Mouse (Mus musculus): ENCODE results near the gene Nrxn1. TPM values are rescaled to one million over a fixed set of nuclear protein-coding genes. Genes with fewer than 3 reads are reported as not detected.

Nrxn1 gene
- polyA plus RNA-seq, 1 experiment from 2014 or later: 4.2 TPM

GRCm38 (mm10) chr17:90420757-90421156 lies 672.1 kb downstream of the Nrxn1 start:
- DNase-seq (ENCODE audit: low spot score): no peak
- no peak overlapping the region for H3K4me3 ChIP-seq (ENCODE audit: low read depth, low read length)
- no peaks in the 10 kb centered on the region for H3K36me3 ChIP-seq (ENCODE audit: control insufficient read depth, insufficient read depth, low read length)
- no peak for ATAC-seq (replicated peaks; ENCODE audit: low FRiP score, low TSS enrichment, low read depth)
- H3K9ac ChIP-seq (ENCODE audit: low read length): no peak overlapping the region
- no peaks in the 10 kb centered on the region for H3K9me3 ChIP-seq (ENCODE audit: control insufficient read depth, low read length)
- no peaks in the 10 kb centered on the region for H3K27me3 ChIP-seq (replicated peaks; ENCODE audit: control insufficient read depth, insufficient read depth, low read length)
- no peak overlapping the region for H3K4me2 ChIP-seq (ENCODE audit: low read length)
- H3K4me1 ChIP-seq (replicated peaks; ENCODE audit: control insufficient read depth, insufficient read depth, low read length): no peaks in the 10 kb centered on the region
- H3K27ac ChIP-seq (ENCODE audit: low read depth): no peak overlapping the region
- WGBS: 87% methylated on average over 2 of the region's 2 CpGs

- Histone ChIP-seq H3K36me3 (ENCODE audit: control insufficient read depth, insufficient read depth, low read length) (no peaks in the 10 kb centered on the region), H3K27me3 (replicated peaks; ENCODE audit: control insufficient read depth, insufficient read depth, low read length) (no peaks in the 10 kb centered on the region), H3K4me2 (ENCODE audit: low read length) (no peak overlapping the region), H3K4me1 (replicated peaks; ENCODE audit: control insufficient read depth, insufficient read depth, low read length) (no peaks in the 10 kb centered on the region), H3K9ac (ENCODE audit: low read length) (no peak overlapping the region), H3K9me3 (ENCODE audit: control insufficient read depth, low read length) (no peaks in the 10 kb centered on the region), H3K4me3 (ENCODE audit: low read depth, low read length) (no peak overlapping the region), H3K27ac (ENCODE audit: low read depth) (no peak overlapping the region)
- 95% methylated on average over 1 of the region's 1 CpGs for WGBS
- ATAC-seq (replicated peaks; ENCODE audit: low FRiP score, low TSS enrichment, low read depth) (no peak), DNase-seq (ENCODE audit: low spot score) (no peak)
Measured at GRCm38 (mm10) chr17:90419615-90420014, 673.3 kb downstream of the Nrxn1 start.

GRCm38 (mm10) chr17:90396357-90396756 lies 696.5 kb downstream of the Nrxn1 start:
- ATAC-seq (replicated peaks; ENCODE audit: low FRiP score, low TSS enrichment, low read depth): no peak
- Histone ChIP-seq H3K36me3 (ENCODE audit: control insufficient read depth, insufficient read depth, low read length) (no peaks in the 10 kb centered on the region), H3K4me3 (ENCODE audit: low read depth, low read length) (no peak overlapping the region), H3K9me3 (ENCODE audit: control insufficient read depth, low read length) (no peaks in the 10 kb centered on the region), H3K27me3 (replicated peaks; ENCODE audit: control insufficient read depth, insufficient read depth, low read length) (no peaks in the 10 kb centered on the region), H3K4me2 (ENCODE audit: low read length) (no peak overlapping the region), H3K9ac (ENCODE audit: low read length) (no peak overlapping the region), H3K27ac (ENCODE audit: low read depth) (no peak overlapping the region), H3K4me1 (replicated peaks; ENCODE audit: control insufficient read depth, insufficient read depth, low read length) (no peaks in the 10 kb centered on the region)
- DNase-seq (ENCODE audit: low spot score): no peak

- Histone ChIP-seq H3K9ac (ENCODE audit: low read length) (no peak overlapping the region), H3K4me2 (ENCODE audit: low read length) (no peak overlapping the region), H3K27ac (ENCODE audit: low read depth) (no peak overlapping the region), H3K36me3 (ENCODE audit: control insufficient read depth, insufficient read depth, low read length) (no peaks in the 10 kb centered on the region), H3K9me3 (ENCODE audit: control insufficient read depth, low read length) (no peaks in the 10 kb centered on the region), H3K27me3 (replicated peaks; ENCODE audit: control insufficient read depth, insufficient read depth, low read length) (no peaks in the 10 kb centered on the region), H3K4me1 (replicated peaks; ENCODE audit: control insufficient read depth, insufficient read depth, low read length) (no peaks in the 10 kb centered on the region), H3K4me3 (ENCODE audit: low read depth, low read length) (no peak overlapping the region)
- ATAC-seq (replicated peaks; ENCODE audit: low FRiP score, low TSS enrichment, low read depth) (no peak), DNase-seq (ENCODE audit: low spot score) (no peak)
- WGBS: 89% methylated on average over 6 of the region's 6 CpGs
Measured at GRCm38 (mm10) chr17:90394606-90395005, 698.3 kb downstream of the Nrxn1 start.

GRCm38 (mm10) chr17:90392751-90393150 lies 700.1 kb downstream of the Nrxn1 start:
- Histone ChIP-seq H3K27ac (ENCODE audit: low read depth) (no peak overlapping the region), H3K4me3 (ENCODE audit: low read depth, low read length) (no peak overlapping the region), H3K9me3 (ENCODE audit: control insufficient read depth, low read length) (no peaks in the 10 kb centered on the region), H3K36me3 (ENCODE audit: control insufficient read depth, insufficient read depth, low read length) (no peaks in the 10 kb centered on the region), H3K9ac (ENCODE audit: low read length) (no peak overlapping the region), H3K27me3 (replicated peaks; ENCODE audit: control insufficient read depth, insufficient read depth, low read length) (no peaks in the 10 kb centered on the region), H3K4me2 (ENCODE audit: low read length) (no peak overlapping the region), H3K4me1 (replicated peaks; ENCODE audit: control insufficient read depth, insufficient read depth, low read length) (no peaks in the 10 kb centered on the region)
- DNase-seq (ENCODE audit: low spot score): no peak
- 85% methylated on average over 1 of the region's 1 CpGs for WGBS
- ATAC-seq (replicated peaks; ENCODE audit: low FRiP score, low TSS enrichment, low read depth): no peak

- WGBS: 56% methylated on average over 7 of the region's 7 CpGs
- Histone ChIP-seq H3K27ac (ENCODE audit: low read depth) (no peak overlapping the region), H3K36me3 (ENCODE audit: control insufficient read depth, insufficient read depth, low read length) (no peaks in the 10 kb centered on the region), H3K4me1 (replicated peaks; ENCODE audit: control insufficient read depth, insufficient read depth, low read length) (no peaks in the 10 kb centered on the region), H3K4me3 (ENCODE audit: low read depth, low read length) (no peak overlapping the region), H3K9ac (ENCODE audit: low read length) (no peak overlapping the region), H3K4me2 (ENCODE audit: low read length) (no peak overlapping the region), H3K27me3 (replicated peaks; ENCODE audit: control insufficient read depth, insufficient read depth, low read length) (no peaks in the 10 kb centered on the region), H3K9me3 (ENCODE audit: control insufficient read depth, low read length) (no peaks in the 10 kb centered on the region)
- DNase-seq (ENCODE audit: low spot score) (no peak), ATAC-seq (replicated peaks; ENCODE audit: low FRiP score, low TSS enrichment, low read depth) (no peak)
Measured at GRCm38 (mm10) chr17:90390316-90391212, 702.3 kb downstream of the Nrxn1 start.

- H3K4me2 ChIP-seq (ENCODE audit: low read length): no peak overlapping the region
- 78% methylated on average over 2 of the region's 2 CpGs for WGBS
- DNase-seq (ENCODE audit: low spot score): no peak
- H3K27ac ChIP-seq (ENCODE audit: low read depth): no peak overlapping the region
- no peaks in the 10 kb centered on the region; the same call in 1 of the 2 replicates for H3K4me1 ChIP-seq (replicated peaks; ENCODE audit: control insufficient read depth, insufficient read depth, low read length)
- no peaks in the 10 kb centered on the region for H3K9me3 ChIP-seq (ENCODE audit: control insufficient read depth, low read length)
- no peaks in the 10 kb centered on the region for H3K27me3 ChIP-seq (replicated peaks; ENCODE audit: control insufficient read depth, insufficient read depth, low read length)
- no peak overlapping the region for H3K9ac ChIP-seq (ENCODE audit: low read length)
- ATAC-seq (replicated peaks; ENCODE audit: low FRiP score, low TSS enrichment, low read depth): no peak
- H3K4me3 ChIP-seq (ENCODE audit: low read depth, low read length): no peak overlapping the region
- H3K36me3 ChIP-seq (ENCODE audit: control insufficient read depth, insufficient read depth, low read length): no peaks in the 10 kb centered on the region
Measured at GRCm38 (mm10) chr17:90384856-90385255, 708.0 kb downstream of the Nrxn1 start.

- ATAC-seq (replicated peaks; ENCODE audit: low FRiP score, low TSS enrichment, low read depth) (peak; percentile 47; the same call in 1 of the 2 replicates), DNase-seq (ENCODE audit: low spot score) (no peak)
- no peak overlapping the region for H3K4me2 ChIP-seq (ENCODE audit: low read length)
- H3K9ac ChIP-seq (ENCODE audit: low read length): no peak overlapping the region
- H3K4me3 ChIP-seq (ENCODE audit: low read depth, low read length): no peak overlapping the region
- no peaks in the 10 kb centered on the region for H3K36me3 ChIP-seq (ENCODE audit: control insufficient read depth, insufficient read depth, low read length)
- H3K9me3 ChIP-seq (ENCODE audit: control insufficient read depth, low read length): no peaks in the 10 kb centered on the region
- WGBS: 18% methylated on average over 5 of the region's 5 CpGs
- H3K4me1 ChIP-seq (replicated peaks; ENCODE audit: control insufficient read depth, insufficient read depth, low read length): no peaks in the 10 kb centered on the region; the same call in 1 of the 2 replicates
- H3K27ac ChIP-seq (ENCODE audit: low read depth): no peak overlapping the region
- no peaks in the 10 kb centered on the region for H3K27me3 ChIP-seq (replicated peaks; ENCODE audit: control insufficient read depth, insufficient read depth, low read length)
Measured at GRCm38 (mm10) chr17:90382496-90383443, 710.1 kb downstream of the Nrxn1 start.
